Mouse (Mus musculus): ENCODE measurements around the gene Tekt1.
A peak's percentile ranks its signal among the peaks of the same experiment; 100 is the strongest.

The Tekt1 gene

GRCm38 (mm10) chr11:72338437-72338871 is 23.8 kb downstream of the Tekt1 start:
- no peak for DNase-seq

- no peak for DNase-seq
Observed at GRCm38 (mm10) chr11:72336726-72337125, 25.5 kb downstream of the Tekt1 start.

- DNase-seq = no peak
Observed at GRCm38 (mm10) chr11:72334653-72335052, 27.6 kb downstream of the Tekt1 start.

GRCm38 (mm10) chr11:72332951-72333667 is 29.1 kb downstream of the Tekt1 start:
- DNase-seq = no peak

GRCm38 (mm10) chr11:72325701-72326100 is 36.5 kb downstream of the Tekt1 start:
- DNase-seq = no peak

- DNase-seq = no peak
Observed at GRCm38 (mm10) chr11:72324431-72324830, 37.8 kb downstream of the Tekt1 start.

- no peak for DNase-seq
Observed at GRCm38 (mm10) chr11:72318026-72318425, 44.2 kb downstream of the Tekt1 start.

- DNase-seq = peak; percentile 22
Observed at GRCm38 (mm10) chr11:72314151-72314895, 47.9 kb downstream of the Tekt1 start, which contains the start of gene Fbxo39. TSS of gene Fbxo39 (plus strand) at chr11:72314444.

- no peak for DNase-seq
Observed at GRCm38 (mm10) chr11:72311355-72312001, 50.8 kb downstream of the Tekt1 start.

- DNase-seq = no peak
Observed at GRCm38 (mm10) chr11:72310491-72310890, 51.8 kb downstream of the Tekt1 start.

- no peak for DNase-seq
Observed at GRCm38 (mm10) chr11:72308982-72309381, 53.3 kb downstream of the Tekt1 start.

GRCm38 (mm10) chr11:72307461-72307860 is 54.8 kb downstream of the Tekt1 start:
- DNase-seq = no peak

- DNase-seq = peak; percentile 19
Observed at GRCm38 (mm10) chr11:72302230-72302629, 60.0 kb downstream of the Tekt1 start.

GRCm38 (mm10) chr11:72301334-72301733 is 60.9 kb downstream of the Tekt1 start, which contains the start of gene Xaf1:
TSS of gene Xaf1 (plus strand) at chr11:72301629.
- no peak for DNase-seq
